Mouse (Mus musculus): ENCODE data around the gene St8sia1. TPM values are rescaled to one million over a fixed set of nuclear protein-coding genes. Genes with fewer than 3 reads are reported as not detected.

St8sia1 gene
- polyA plus RNA-seq, 1 experiment from 2014 or later = 0.23 TPM

DNA sequence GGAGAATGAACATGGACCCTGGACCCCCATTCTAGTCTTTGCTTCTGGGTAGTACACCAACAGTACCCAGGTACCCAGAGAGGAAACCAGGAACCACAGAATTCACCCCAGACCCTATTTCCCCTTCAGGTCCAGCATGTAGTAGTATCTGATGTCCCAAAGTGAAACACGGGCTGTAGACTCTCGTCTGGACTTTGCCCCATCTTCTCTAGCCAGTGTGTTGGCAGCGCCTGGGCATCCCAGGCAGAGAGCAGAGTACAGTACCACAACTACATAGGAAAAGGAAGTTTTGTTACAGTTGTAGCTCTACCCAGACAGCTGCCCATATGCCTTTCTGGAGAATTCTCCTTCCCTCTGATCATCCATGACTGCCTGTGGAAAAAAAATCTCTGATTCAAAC lies 134.0 kb downstream of the St8sia1 start:
- Histone ChIP-seq H3K27ac (replicated peaks) (no peak overlapping the region), H3K27me3 (ENCODE audit: control insufficient read depth, insufficient read depth, low read length) (no peaks in the 10 kb centered on the region), H3K9me3 (ENCODE audit: control insufficient read depth, low read length) (no peaks in the 10 kb centered on the region), H3K9ac (ENCODE audit: low read length) (no peak overlapping the region), H3K4me2 (replicated peaks; ENCODE audit: low read depth) (no peak overlapping the region), H3K36me3 (ENCODE audit: control insufficient read depth, insufficient read depth, low read length) (no peaks in the 10 kb centered on the region), H3K4me3 (ENCODE audit: low read depth, low read length) (no peak overlapping the region), H3K4me1 (replicated peaks; ENCODE audit: control insufficient read depth, insufficient read depth) (no peaks in the 10 kb centered on the region)
- no peak for DNase-seq (ENCODE audit: low spot score)
- TF ChIP-seq CTCF (IDR thresholded peaks at IDR 0.05; ENCODE audit: low read depth) (no peak), EP300 (optimal IDR thresholded peaks at IDR 0.05) (no peak)
- no peak for ATAC-seq (ENCODE audit: low FRiP score, low TSS enrichment)
- 93% methylated on average over 3 of the region's 3 CpGs for WGBS

DNA sequence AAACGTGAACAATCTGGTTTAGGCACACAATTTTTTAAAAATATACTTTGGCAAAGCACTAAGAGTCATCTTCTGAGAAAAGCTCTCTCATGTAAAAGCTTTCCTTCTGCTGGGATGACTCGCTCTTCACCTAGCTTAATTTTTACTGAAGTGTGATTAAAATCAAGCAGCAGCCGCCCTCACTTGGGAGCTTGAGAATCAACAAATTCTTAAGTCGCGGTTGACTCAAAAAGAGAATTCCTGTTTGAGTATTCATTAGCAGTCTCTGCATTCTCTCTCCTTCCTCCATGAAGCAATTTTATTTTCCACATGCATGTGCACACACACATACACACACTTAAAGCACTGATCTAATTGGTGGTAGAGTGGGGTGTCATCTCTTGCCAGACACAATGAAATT lies 138.8 kb downstream of the St8sia1 start:
- WGBS = 65% methylated on average over 5 of the region's 5 CpGs
- Histone ChIP-seq H3K4me1 (replicated peaks; ENCODE audit: control insufficient read depth, insufficient read depth) (no peaks in the 10 kb centered on the region), H3K27ac (replicated peaks) (no peak overlapping the region), H3K36me3 (ENCODE audit: control insufficient read depth, insufficient read depth, low read length) (no peaks in the 10 kb centered on the region), H3K4me2 (replicated peaks; ENCODE audit: low read depth) (no peak overlapping the region), H3K9me3 (ENCODE audit: control insufficient read depth, low read length) (no peaks in the 10 kb centered on the region), H3K27me3 (ENCODE audit: control insufficient read depth, insufficient read depth, low read length) (no peaks in the 10 kb centered on the region), H3K4me3 (ENCODE audit: low read depth, low read length) (no peak overlapping the region), H3K9ac (ENCODE audit: low read length) (no peak overlapping the region)
- TF ChIP-seq CTCF (IDR thresholded peaks at IDR 0.05; ENCODE audit: low read depth) = no peak
- TF ChIP-seq EP300 (optimal IDR thresholded peaks at IDR 0.05) = no peak
- ATAC-seq (ENCODE audit: low FRiP score, low TSS enrichment) (no peak), DNase-seq (ENCODE audit: low spot score) (no peak)

DNA sequence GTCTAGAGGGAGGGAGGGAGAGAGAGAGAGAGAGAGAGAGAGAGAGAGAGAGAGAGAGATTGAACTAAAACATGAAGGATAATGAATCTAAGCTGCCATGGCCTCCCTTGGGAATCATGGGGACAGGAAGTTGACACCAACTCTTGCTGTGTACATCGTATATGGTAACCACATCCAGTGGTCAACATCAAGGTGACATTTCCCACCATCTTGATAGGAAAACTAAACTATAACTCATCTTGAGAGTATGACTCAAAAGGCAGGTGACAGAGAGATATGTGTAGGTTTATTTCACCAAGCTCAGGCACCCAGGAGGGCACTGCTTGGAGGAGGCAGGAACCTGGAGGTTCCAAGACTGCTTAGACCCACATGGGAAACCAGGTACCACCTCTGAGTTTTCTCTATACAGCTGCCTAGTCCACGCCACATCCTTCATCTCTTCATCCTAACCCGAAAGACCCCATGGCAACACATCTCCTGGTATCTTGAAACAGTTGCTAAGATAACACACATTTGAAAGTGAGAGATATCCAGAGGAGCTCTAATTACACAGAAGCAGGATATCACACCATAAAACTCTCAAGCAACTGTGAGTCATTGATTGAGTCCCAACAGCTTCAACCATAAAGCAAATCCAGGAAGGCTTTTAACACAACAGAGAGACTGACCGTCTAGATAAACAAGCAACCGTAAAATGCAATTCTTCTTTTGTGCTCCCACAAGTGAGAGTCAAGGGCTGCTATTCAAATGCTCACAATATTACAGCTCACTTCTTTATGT lies 141.1 kb downstream of the St8sia1 start:
- H3K9ac ChIP-seq (ENCODE audit: low read length) = no peak overlapping the region
- DNase-seq (ENCODE audit: low spot score) (no peak), ATAC-seq (ENCODE audit: low FRiP score, low TSS enrichment) (no peak)
- no peak overlapping the region for H3K4me3 ChIP-seq (ENCODE audit: low read depth, low read length)
- H3K27ac ChIP-seq (replicated peaks) = no peak overlapping the region
- H3K27me3 ChIP-seq (ENCODE audit: control insufficient read depth, insufficient read depth, low read length) = no peaks in the 10 kb centered on the region
- TF ChIP-seq EP300 (optimal IDR thresholded peaks at IDR 0.05) (no peak), CTCF (IDR thresholded peaks at IDR 0.05; ENCODE audit: low read depth) (no peak)
- no peak overlapping the region for H3K4me2 ChIP-seq (replicated peaks; ENCODE audit: low read depth)
- no peaks in the 10 kb centered on the region for H3K4me1 ChIP-seq (replicated peaks; ENCODE audit: control insufficient read depth, insufficient read depth)
- H3K9me3 ChIP-seq (ENCODE audit: control insufficient read depth, low read length) = no peaks in the 10 kb centered on the region
- WGBS = 63% methylated on average over 5 of the region's 5 CpGs
- no peaks in the 10 kb centered on the region for H3K36me3 ChIP-seq (ENCODE audit: control insufficient read depth, insufficient read depth, low read length)

DNA sequence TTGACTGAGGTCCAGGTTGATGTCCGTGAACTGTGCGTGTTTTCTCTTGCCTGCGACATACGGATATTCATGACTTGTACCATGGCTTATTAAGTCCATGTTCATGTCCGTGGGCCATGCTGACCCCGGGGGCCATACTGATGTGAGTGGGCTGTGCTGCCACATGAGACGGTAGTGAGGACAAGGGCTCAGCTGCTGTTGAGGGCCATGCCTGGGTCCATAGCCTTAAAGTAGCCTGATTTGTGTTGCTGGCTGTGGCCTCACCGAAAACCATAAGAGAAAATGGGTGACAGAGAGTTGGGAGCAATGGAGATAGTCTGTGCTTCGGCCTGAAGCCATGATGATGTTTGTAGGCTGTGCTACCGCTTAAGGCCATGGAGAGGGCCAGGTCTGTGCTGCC lies 145.9 kb downstream of the St8sia1 start:
- Histone ChIP-seq H3K4me2 (replicated peaks; ENCODE audit: low read depth) (no peak overlapping the region), H3K9me3 (ENCODE audit: control insufficient read depth, low read length) (no peaks in the 10 kb centered on the region), H3K27me3 (ENCODE audit: control insufficient read depth, insufficient read depth, low read length) (no peaks in the 10 kb centered on the region), H3K4me1 (replicated peaks; ENCODE audit: control insufficient read depth, insufficient read depth) (no peaks in the 10 kb centered on the region), H3K9ac (ENCODE audit: low read length) (no peak overlapping the region), H3K4me3 (ENCODE audit: low read depth, low read length) (no peak overlapping the region), H3K27ac (replicated peaks) (no peak overlapping the region), H3K36me3 (ENCODE audit: control insufficient read depth, insufficient read depth, low read length) (no peaks in the 10 kb centered on the region)
- DNase-seq (ENCODE audit: low spot score) (no peak), ATAC-seq (ENCODE audit: low FRiP score, low TSS enrichment) (no peak)
- 94% methylated on average over 10 of the region's 10 CpGs for WGBS
- TF ChIP-seq EP300 (optimal IDR thresholded peaks at IDR 0.05) (no peak), CTCF (IDR thresholded peaks at IDR 0.05; ENCODE audit: low read depth) (no peak)

DNA sequence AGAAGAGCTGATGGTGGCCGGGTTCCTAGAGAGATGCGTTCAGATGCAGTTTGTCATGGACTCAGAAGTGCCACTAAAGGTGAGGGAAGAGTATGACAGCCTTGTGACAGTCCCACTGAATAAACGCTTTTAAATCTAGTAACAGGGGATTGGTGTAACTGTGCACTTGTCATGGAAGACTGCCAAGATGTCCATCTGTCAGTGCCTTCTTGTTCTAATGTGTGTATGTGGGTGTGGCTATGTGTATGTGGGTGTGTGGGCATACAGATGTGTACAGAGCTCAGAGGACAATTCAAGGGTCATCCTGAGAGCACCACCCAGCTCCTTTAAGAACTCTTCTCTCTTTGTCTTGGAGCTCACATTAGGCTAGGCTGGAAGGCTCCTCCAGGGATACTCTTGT lies 148.7 kb downstream of the St8sia1 start:
- H3K36me3 ChIP-seq (ENCODE audit: control insufficient read depth, insufficient read depth, low read length) = no peaks in the 10 kb centered on the region
- ATAC-seq (ENCODE audit: low FRiP score, low TSS enrichment) (no peak), DNase-seq (ENCODE audit: low spot score) (no peak)
- H3K4me1 ChIP-seq (replicated peaks; ENCODE audit: control insufficient read depth, insufficient read depth) = no peaks in the 10 kb centered on the region
- no peak overlapping the region for H3K4me3 ChIP-seq (ENCODE audit: low read depth, low read length)
- 70% methylated on average over 3 of the region's 3 CpGs for WGBS
- no peaks in the 10 kb centered on the region for H3K9me3 ChIP-seq (ENCODE audit: control insufficient read depth, low read length)
- H3K27me3 ChIP-seq (ENCODE audit: control insufficient read depth, insufficient read depth, low read length) = no peaks in the 10 kb centered on the region
- TF ChIP-seq EP300 (optimal IDR thresholded peaks at IDR 0.05) = no peak
- TF ChIP-seq CTCF (IDR thresholded peaks at IDR 0.05; ENCODE audit: low read depth) = no peak
- H3K27ac ChIP-seq (replicated peaks) = no peak overlapping the region
- no peak overlapping the region for H3K4me2 ChIP-seq (replicated peaks; ENCODE audit: low read depth)
- no peak overlapping the region for H3K9ac ChIP-seq (ENCODE audit: low read length)

DNA sequence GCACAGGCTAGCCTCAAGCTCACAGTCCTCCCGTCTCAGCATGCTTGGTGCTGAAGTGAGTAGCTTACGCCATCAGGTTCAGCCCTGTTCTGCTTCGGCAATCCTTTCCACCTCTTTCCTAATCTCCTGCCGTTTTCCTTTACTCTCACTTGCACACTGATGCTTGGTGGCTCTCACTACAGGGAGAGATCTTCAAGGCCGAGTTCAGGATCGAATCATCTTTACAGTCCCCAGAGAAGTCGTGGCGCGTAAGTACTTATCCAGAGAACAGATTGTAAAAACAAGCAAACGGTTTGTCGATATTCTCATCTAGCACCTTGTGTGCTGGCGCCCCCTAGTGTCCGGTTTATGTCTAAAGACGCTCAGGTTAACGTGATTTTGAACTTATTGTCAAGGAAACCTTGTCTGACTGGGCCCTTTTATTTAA lies 149.7 kb downstream of the St8sia1 start:
- no peak for TF ChIP-seq EP300 (optimal IDR thresholded peaks at IDR 0.05)
- peak; percentile 94 for TF ChIP-seq CTCF (IDR thresholded peaks at IDR 0.05; ENCODE audit: low read depth)
- H3K4me3 ChIP-seq (ENCODE audit: low read depth, low read length) = peak overlapping the region; percentile 37; the same call in 1 of the 2 replicates
- no peaks in the 10 kb centered on the region for H3K36me3 ChIP-seq (ENCODE audit: control insufficient read depth, insufficient read depth, low read length)
- WGBS = 2% methylated on average over 15 of the region's 15 CpGs
- no peak overlapping the region for H3K27ac ChIP-seq (replicated peaks)
- ATAC-seq (ENCODE audit: low FRiP score, low TSS enrichment) = peak; percentile 59; the same call in 1 of the 2 replicates
- H3K9ac ChIP-seq (ENCODE audit: low read length) = no peak overlapping the region
- H3K4me1 ChIP-seq (replicated peaks; ENCODE audit: control insufficient read depth, insufficient read depth) = no peaks in the 10 kb centered on the region
- H3K27me3 ChIP-seq (ENCODE audit: control insufficient read depth, insufficient read depth, low read length) = no peaks in the 10 kb centered on the region
- H3K4me2 ChIP-seq (replicated peaks; ENCODE audit: low read depth) = peak overlapping the region; percentile 57
- DNase-seq (ENCODE audit: low spot score) = peak; percentile 82
- H3K9me3 ChIP-seq (ENCODE audit: control insufficient read depth, low read length) = no peaks in the 10 kb centered on the region

Measured in stomach, postnatal 0 days (tissue).